Mouse (Mus musculus): ENCODE data around the gene Slc12a5.

GRCm38 (mm10) chr2:165007986-165008385 lies 47.4 kb downstream of the Slc12a5 start:
- no peak for TF ChIP-seq EP300 (optimal IDR thresholded peaks at IDR 0.05)
- TF ChIP-seq CTCF (IDR thresholded peaks at IDR 0.05; ENCODE audit: low read depth), result no peak

All from stomach, postnatal 0 days (tissue).